Mouse (Mus musculus) kidney, adult 2 months (tissue): ENCODE measurements at regions not wholly inside any gene's neighbourhood (a gene's known extent, or its start where the extent isn't known, plus 50 kb on each side); places are given as distances from the start of the nearest gene placed in this dataset.

Experiments
- DNase-seq: peaks from one replicate; pipeline ENCODE4 v3.0.0; 2021
- H3K27ac ChIP-seq: fragments of 200-500 bp; 2 replicates; pipeline ENCODE4 v1.5.1; 2012; ENCODE audit warnings: low read depth, low read length, control low read depth, inconsistent platforms; ENCODE audit not compliant: insufficient read depth
- H3K27me3 ChIP-seq: fragments of 200-500 bp; replicated peaks from 2 replicates; pipeline ENCODE4 v1.6.1; 2012; ENCODE audit warnings: mild to moderate bottlenecking, moderate library complexity, low read length, inconsistent platforms; ENCODE audit not compliant: control insufficient read depth, insufficient read depth
- H3K36me3 ChIP-seq: fragments of 200-500 bp; 2 replicates; pipeline ENCODE4 v1.6.1; 2012; ENCODE audit warnings: mild to moderate bottlenecking, moderate library complexity, low read length, inconsistent platforms; ENCODE audit not compliant: control insufficient read depth, insufficient read depth
- H3K4me1 ChIP-seq: fragments of 200-500 bp; 2 replicates; pipeline ENCODE4 v1.6.1; 2011; ENCODE audit warnings: low read length; ENCODE audit not compliant: control insufficient read depth, insufficient read depth
- H3K4me3 ChIP-seq: fragments of 200-500 bp; 2 replicates; pipeline ENCODE4 v1.5.1; 2011; ENCODE audit warnings: mild to moderate bottlenecking, low read depth, low read length, control low read depth; ENCODE audit not compliant: insufficient read depth
- CTCF ChIP-seq: fragments of 200-500 bp; conservative IDR thresholded peaks from 2 replicates; pipeline ENCODE4 v1.5.1; 2011; ENCODE audit warnings: low read depth, mild to moderate bottlenecking, control low read depth, low read length, moderate library complexity, mixed read lengths; ENCODE audit not compliant: insufficient read depth, insufficient read length
- POLR2A ChIP-seq: fragments of 200-500 bp; IDR thresholded peaks from one replicate; pipeline ENCODE4 v1.6.1; 2011; ENCODE audit warnings: low read depth, low read length, control low read depth
- WGBS: fragments of 180-500 bp; shearing (Covaris S2); methylation state at CpG from one replicate; pipeline ENCODE4 v1.1.7; 2018; 5-methylcytosine and 5-hydroxymethylcytosine counted together

DNA sequence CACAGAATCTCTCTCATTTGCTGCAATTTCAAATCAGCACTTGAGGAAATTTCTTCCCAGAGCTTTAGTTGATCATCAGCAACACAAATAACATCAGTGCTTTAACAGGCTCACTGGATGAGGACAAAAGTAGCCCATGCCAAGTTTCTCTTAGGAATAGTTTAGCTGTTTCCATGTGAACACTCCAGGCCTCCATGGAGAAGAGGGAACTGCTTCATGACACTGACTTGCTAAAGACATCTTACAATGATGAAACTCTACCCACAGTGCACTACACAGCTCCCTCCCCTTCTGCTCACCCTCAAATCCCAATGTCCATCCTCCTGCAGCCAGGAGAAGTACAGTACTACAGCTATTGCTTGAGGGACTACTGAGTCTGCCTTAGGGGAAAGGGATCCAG is 388.9 kb downstream of the Ptprc start:
- Histone ChIP-seq H3K36me3 (no peaks in the 10 kb centered on the region), H3K4me3 (no peak overlapping the region), H3K27ac (no peak overlapping the region), H3K4me1 (no peaks in the 10 kb centered on the region), H3K27me3 (no peaks in the 10 kb centered on the region)
- no peak for DNase-seq
- TF ChIP-seq CTCF (no peak), POLR2A (no peak)

DNA sequence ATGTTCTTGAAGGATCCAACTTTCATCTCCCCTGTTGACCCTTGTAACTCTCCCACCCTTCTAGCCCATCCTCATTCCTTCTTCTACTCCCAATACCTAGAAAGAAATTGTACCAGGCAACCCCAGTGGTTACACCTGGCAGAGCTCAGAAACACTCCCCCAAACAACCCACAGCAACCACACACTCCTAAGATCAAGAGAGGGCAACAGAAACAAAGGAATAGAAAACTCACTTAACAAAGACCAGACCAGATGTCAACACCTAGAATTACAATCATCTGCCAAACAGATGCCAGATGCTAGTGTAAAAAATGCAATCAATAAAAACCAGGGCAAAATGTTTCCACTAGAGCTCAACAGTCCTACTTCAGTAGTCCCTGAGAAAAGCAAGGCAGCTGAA is 400.9 kb downstream of the Ptprc start:
- Histone ChIP-seq H3K27me3 (no peaks in the 10 kb centered on the region), H3K4me3 (no peak overlapping the region), H3K36me3 (no peaks in the 10 kb centered on the region), H3K4me1 (no peaks in the 10 kb centered on the region), H3K27ac (no peak overlapping the region)
- no peak for DNase-seq
- TF ChIP-seq POLR2A: no peak
- no peak for TF ChIP-seq CTCF

DNA sequence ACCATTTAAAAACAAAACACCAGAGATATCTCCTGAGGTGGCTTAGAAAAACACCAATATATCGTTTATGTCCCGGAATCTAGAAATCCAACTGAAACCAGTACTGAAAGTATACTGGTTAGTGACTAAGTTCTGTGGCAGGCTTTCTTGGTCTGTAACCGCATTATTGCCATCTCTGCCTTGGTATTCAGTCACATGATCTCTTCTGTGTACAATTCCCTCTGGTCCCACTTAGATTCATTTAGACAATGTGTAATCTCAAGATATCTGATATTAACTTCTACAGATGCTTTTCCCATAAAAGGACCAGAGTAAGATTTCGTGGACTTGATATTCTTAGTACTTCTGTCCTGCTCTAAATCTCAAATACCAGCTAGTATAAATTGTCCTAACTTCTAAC is 414.7 kb downstream of the Ptprc start:
- no peak for DNase-seq
- Histone ChIP-seq H3K36me3 (no peaks in the 10 kb centered on the region), H3K27me3 (no peaks in the 10 kb centered on the region), H3K27ac (no peak overlapping the region), H3K4me3 (no peak overlapping the region), H3K4me1 (no peaks in the 10 kb centered on the region)
- WGBS: 87% methylated on average over 4 of the region's 4 CpGs
- TF ChIP-seq CTCF (no peak), POLR2A (no peak)

DNA sequence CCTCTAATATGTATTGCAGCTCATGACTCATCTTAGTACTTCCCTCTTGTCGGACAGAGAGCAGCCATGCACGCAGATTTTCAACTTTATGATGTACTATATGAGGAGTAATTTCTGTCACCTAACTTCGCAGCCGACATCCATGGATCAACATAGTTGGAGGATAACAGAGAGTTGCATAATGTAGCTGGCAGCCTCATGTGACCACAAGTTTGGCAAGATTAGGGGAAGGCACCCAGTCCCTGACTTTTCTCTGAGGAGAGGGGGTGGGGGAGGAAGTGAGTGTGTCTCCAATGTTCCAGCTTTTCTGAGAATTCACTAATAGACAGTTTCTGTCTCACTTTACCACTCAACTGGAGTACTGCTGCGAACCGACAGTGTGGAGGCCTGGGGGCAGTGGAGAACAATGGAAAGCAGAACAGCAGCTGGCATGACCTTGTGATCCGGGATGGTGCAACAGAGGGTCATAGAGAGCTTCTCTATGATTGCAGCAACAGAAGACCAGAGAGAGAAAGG is 424.0 kb downstream of the Ptprc start:
- Histone ChIP-seq H3K4me1 (no peaks in the 10 kb centered on the region), H3K36me3 (no peaks in the 10 kb centered on the region), H3K27me3 (no peaks in the 10 kb centered on the region), H3K27ac (no peak overlapping the region), H3K4me3 (no peak overlapping the region)
- WGBS: 77% methylated on average over 7 of the region's 7 CpGs
- TF ChIP-seq CTCF (no peak), POLR2A (no peak)
- DNase-seq: no peak

DNA sequence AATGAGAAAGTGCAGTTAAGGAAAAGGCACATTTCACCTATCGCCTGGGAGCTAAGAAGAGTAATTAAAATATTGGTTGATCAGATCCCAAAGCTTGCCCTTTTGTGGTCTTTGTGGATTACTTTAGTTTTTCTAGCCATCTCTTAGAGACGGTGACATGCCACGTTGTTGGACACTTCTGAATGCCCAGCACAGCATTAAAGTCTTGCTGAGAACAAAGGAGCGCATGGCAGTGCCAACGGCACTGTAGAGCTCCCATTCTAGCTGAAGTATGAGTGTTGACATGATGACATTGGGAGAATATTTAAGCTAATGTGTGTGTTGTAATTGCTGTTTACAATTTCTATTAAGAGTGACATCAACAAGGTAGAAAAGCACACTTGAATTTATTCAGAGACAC is 424.6 kb downstream of the Ptprc start:
- no peaks in the 10 kb centered on the region for H3K4me1 ChIP-seq
- no peaks in the 10 kb centered on the region for H3K27me3 ChIP-seq
- 93% methylated on average over 5 of the region's 5 CpGs for WGBS
- DNase-seq: no peak
- TF ChIP-seq CTCF (no peak), POLR2A (no peak)
- no peaks in the 10 kb centered on the region for H3K36me3 ChIP-seq
- H3K27ac ChIP-seq: no peak overlapping the region
- no peak overlapping the region for H3K4me3 ChIP-seq

DNA sequence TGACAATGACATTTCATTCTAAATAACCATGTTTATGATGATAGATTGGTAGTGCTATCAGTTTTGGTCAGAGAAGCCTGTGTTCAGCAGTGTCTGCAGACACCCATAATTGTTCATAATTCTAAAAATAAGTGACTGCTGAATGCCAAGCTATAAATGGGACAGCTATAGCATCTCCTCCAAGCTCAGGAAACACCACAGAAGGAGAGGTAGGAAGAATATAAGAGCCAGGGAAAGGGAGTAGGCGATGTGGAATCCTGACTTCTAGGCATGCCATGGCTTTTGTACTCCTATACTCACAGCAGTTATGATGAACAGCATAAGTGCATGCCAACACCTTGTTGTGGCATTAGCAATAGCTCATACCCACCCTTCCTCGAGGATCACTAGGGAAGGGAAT is 429.4 kb downstream of the Ptprc start:
- WGBS: 67% methylated on average over 2 of the region's 2 CpGs
- no peak overlapping the region for H3K4me3 ChIP-seq
- no peak for TF ChIP-seq POLR2A
- no peak for TF ChIP-seq CTCF
- no peak overlapping the region for H3K27ac ChIP-seq
- no peaks in the 10 kb centered on the region for H3K27me3 ChIP-seq
- no peaks in the 10 kb centered on the region for H3K4me1 ChIP-seq
- no peaks in the 10 kb centered on the region for H3K36me3 ChIP-seq
- DNase-seq: no peak

DNA sequence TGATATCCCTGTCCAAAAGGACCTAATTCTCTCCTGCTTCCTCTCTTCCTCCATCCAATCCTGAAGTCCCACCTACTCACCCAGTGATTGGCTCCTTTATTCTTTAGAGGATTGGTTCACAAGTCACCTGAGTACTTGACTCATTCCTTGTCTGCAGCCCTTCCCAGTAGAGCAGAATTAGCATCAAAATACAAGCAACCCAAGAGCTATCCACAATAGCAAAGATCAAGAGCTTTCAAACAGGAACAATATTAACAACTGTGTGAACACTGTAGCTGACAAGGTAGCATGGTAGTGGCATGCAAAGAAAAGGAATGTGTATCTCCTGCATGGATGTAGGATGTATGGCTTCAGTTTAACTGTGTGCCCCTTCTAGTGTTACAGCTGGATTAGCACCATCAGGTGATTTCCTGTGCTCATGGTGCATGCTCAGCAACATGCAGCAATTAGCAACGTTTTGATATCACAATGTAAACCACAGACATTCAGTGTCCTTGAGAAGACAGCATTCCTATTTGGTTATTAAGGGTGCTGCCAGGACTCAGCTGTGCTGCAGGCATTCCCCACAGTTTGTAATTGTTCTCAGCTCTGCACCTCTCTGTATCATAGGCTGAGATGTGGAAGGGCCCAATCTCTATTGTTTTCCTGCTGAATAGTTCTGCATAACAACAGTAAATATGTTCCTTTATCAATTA is 437.2 kb downstream of the Ptprc start:
- H3K27me3 ChIP-seq: no peaks in the 10 kb centered on the region

More for the DNA sequence above, 437.2 kb downstream of the Ptprc start:
- TF ChIP-seq POLR2A (no peak), CTCF (no peak)
- no peaks in the 10 kb centered on the region for H3K4me1 ChIP-seq
- H3K4me3 ChIP-seq: no peak overlapping the region
- H3K36me3 ChIP-seq: no peaks in the 10 kb centered on the region
- no peak overlapping the region for H3K27ac ChIP-seq
- WGBS: 0% methylated on average over 1 of the region's 1 CpGs
- DNase-seq: no peak
